Mouse (Mus musculus) hindbrain, embryonic 16.5 days (tissue): ENCODE results near the gene Mcm3ap. TPM values are rescaled to one million over a fixed set of nuclear protein-coding genes. Genes with fewer than 3 reads are reported as not detected.
A peak's percentile ranks its signal among the peaks of the same experiment; 100 is the strongest.

Experiments used
- ATAC-seq: fragments of 200-750 bp; cut with Nextera tagmentation; 2 replicates; pipeline ENCODE4 v1.8.0; 2017; ENCODE audit warnings: moderate TSS enrichment, moderate library complexity
- H3K27ac ChIP-seq: fragments of 300-500 bp; sonication (generic); 2 replicates; pipeline ENCODE4 v1.5.1; 2014; ENCODE audit warnings: low read depth, mild to moderate bottlenecking, control low read depth, low read length, moderate library complexity
- H3K27me3 ChIP-seq: fragments of 300-500 bp; sonication (generic); replicated peaks from 2 replicates; pipeline ENCODE4 v1.6.1; 2014; ENCODE audit warnings: low read length; ENCODE audit not compliant: control insufficient read depth, insufficient read depth
- H3K36me3 ChIP-seq: fragments of 300-500 bp; sonication (generic); 2 replicates; pipeline ENCODE4 v1.6.1; 2014; ENCODE audit warnings: mild to moderate bottlenecking, low read length, moderate library complexity, mixed read lengths; ENCODE audit not compliant: control insufficient read depth, insufficient read depth
- H3K4me1 ChIP-seq: fragments of 300-500 bp; sonication (generic); 2 replicates; pipeline ENCODE4 v1.6.1; 2014; ENCODE audit warnings: low read depth, low read length; ENCODE audit not compliant: control insufficient read depth, insufficient read depth
- H3K4me2 ChIP-seq: fragments of 300-500 bp; sonication (generic); 2 replicates; pipeline ENCODE4 v1.6.1; 2014; ENCODE audit warnings: mild to moderate bottlenecking, low read length, control low read depth, moderate library complexity
- H3K4me3 ChIP-seq: fragments of 300-500 bp; sonication (generic); 2 replicates; pipeline ENCODE4 v1.5.1; 2014; ENCODE audit warnings: mild to moderate bottlenecking, low read length, control low read depth, moderate library complexity
- H3K9ac ChIP-seq: fragments of 300-500 bp; sonication (generic); 2 replicates; pipeline ENCODE4 v1.6.1; 2014; ENCODE audit warnings: low read depth, mild to moderate bottlenecking, control low read depth, low read length, moderate library complexity
- H3K9me3 ChIP-seq: fragments of 300-500 bp; sonication (generic); 2 replicates; pipeline ENCODE4 v1.6.1; 2014; ENCODE audit warnings: mild to moderate bottlenecking, low read length, moderate library complexity; ENCODE audit not compliant: control insufficient read depth
- WGBS: fragments of 180-500 bp; shearing (Covaris S2); extraction: QIAGEN DNeasy Blood & Tissue Kit; methylation state at CpG from one replicate; pipeline ENCODE4 v1.1.7; 2014; 5-methylcytosine and 5-hydroxymethylcytosine counted together
- polyA plus RNA-seq: library from polyadenylated mRNA; unstranded; fragments of >200 nt; fragmentation: Nextera tagmentation; extraction: Ambion mirVana; gene quantifications from 2 replicates; pipeline ENCODE4 v1.2.1, GENCODE M21; 2015

Mcm3ap gene
- polyA plus RNA-seq, result 43.8 and 57.2 TPM in 2 replicates

DNA sequence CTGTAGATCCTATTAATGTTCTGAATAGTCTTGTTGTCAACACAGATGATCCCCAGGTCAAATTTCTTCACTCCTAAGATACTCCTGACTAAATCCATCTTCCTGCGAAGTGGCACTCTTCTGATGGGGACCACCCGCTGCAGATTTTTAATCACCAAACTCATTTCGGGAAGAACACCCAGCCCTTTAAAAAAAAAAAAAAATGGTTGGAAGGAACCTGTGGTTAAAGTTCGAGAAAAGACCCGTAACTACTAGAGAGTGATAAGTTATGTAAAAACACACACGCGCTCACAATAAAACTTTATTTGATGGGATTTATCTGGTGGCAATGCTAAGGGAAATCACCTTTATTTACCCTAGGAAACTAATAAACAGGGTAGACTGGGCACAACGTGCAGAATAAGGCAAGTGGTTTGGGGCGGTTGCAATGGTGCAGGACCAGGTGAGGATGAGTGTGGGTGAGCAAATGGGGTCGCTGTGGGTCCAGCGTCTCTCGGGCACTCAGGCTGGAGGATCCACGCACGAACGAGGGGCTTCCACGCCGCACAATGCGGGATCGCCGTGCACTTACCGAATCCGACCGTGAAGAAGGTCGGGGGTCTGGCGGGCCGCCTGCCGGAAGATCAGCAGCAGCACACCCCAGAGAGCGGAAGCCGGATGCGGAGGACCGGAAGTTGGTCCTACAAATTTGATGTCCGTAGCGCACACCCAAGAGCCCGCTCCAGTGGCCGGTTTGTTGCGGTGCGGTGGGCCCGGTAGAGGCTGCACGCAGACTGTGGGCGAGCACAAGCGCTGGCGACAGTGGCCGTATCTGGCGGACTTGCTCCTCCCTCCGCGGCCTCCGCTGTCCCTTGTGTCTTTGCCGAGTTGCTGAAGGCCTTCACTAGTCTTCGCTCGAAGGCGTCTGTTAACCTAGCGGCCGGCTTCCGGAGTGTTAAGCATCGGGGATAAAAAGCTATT, at the start of gene Mcm3ap, which contains the start of gene Ybey:
Gene Mcm3ap (plus strand): TSS at position 725 of the 960 bp plus-strand sequence.
Gene Ybey (minus strand): TSS at position 912 of the 960 bp plus-strand sequence.
- WGBS, result 2% methylated on average over 55 of the region's 55 CpGs
- H3K27ac ChIP-seq, result peak within 1 kb of the TSS; percentile 76
- H3K4me2 ChIP-seq, result peak within 1 kb of the TSS; percentile 71
- H3K27me3 ChIP-seq, result no peaks in the 10 kb centered on the region
- H3K4me3 ChIP-seq, result peak within 1 kb of the TSS; percentile 52
- ATAC-seq, result peak; percentile 99
- peak within 1 kb of the TSS; percentile 69 for H3K9ac ChIP-seq
- no peaks in the 10 kb centered on the region for H3K9me3 ChIP-seq
- H3K4me1 ChIP-seq, result peaks cover 11% of the 10 kb centered on the region
- H3K36me3 ChIP-seq, result peaks cover 11% of the 10 kb centered on the region

DNA sequence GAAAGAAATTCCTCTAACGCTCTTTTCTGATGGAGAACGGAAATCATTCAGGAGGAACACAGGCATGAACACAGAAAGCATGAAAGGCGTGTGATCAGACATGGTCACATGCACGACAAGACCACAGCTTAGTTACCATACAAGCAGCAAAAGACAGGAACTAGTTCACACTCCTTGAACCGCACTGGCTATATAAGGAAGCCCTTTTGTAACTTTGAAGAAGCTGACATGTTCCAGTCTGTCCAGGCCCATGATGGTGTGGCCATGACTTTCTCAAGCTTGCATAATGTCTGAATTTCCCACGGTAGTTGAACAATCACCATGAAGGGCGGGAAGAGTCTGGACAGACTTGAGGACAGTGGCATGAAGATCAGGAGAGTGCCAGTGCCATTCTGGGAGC, 43.1 kb upstream of the Mcm3ap start:
- H3K4me1 ChIP-seq, result no peaks in the 10 kb centered on the region
- 96% methylated on average over 7 of the region's 7 CpGs for WGBS
- H3K9me3 ChIP-seq, result no peaks in the 10 kb centered on the region
- no peak overlapping the region for H3K27ac ChIP-seq
- H3K4me2 ChIP-seq, result no peak overlapping the region
- no peak overlapping the region for H3K9ac ChIP-seq
- H3K27me3 ChIP-seq, result no peaks in the 10 kb centered on the region
- ATAC-seq, result no peak
- peaks cover 36% of the 10 kb centered on the region for H3K36me3 ChIP-seq
- no peak overlapping the region for H3K4me3 ChIP-seq

DNA sequence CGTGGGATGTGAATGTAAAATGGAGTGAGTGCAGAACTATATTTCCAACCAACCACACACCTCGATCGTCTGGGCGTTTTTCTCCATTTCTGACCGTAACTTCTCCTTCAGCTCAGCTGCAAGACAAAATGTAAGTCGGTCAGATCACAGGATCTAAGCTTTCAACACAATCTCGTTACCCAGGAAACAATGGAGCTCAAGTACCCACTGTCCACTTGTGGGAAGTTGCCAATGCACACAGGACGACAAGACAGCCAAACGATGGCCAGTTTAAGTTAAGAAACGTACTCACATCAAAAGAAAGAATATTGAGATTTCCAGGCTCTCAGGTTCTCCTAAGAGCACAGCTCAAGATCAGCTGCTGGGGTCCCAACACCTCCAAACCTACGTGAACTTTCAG, 34.8 kb upstream of the Mcm3ap start:
- Histone ChIP-seq H3K27ac (no peak overlapping the region), H3K4me3 (no peak overlapping the region), H3K27me3 (no peaks in the 10 kb centered on the region), H3K9ac (no peak overlapping the region), H3K4me1 (no peaks in the 10 kb centered on the region), H3K4me2 (no peak overlapping the region), H3K9me3 (no peaks in the 10 kb centered on the region), H3K36me3 (peaks cover 37% of the 10 kb centered on the region)
- WGBS, result 95% methylated on average over 11 of the region's 11 CpGs
- ATAC-seq, result no peak

DNA sequence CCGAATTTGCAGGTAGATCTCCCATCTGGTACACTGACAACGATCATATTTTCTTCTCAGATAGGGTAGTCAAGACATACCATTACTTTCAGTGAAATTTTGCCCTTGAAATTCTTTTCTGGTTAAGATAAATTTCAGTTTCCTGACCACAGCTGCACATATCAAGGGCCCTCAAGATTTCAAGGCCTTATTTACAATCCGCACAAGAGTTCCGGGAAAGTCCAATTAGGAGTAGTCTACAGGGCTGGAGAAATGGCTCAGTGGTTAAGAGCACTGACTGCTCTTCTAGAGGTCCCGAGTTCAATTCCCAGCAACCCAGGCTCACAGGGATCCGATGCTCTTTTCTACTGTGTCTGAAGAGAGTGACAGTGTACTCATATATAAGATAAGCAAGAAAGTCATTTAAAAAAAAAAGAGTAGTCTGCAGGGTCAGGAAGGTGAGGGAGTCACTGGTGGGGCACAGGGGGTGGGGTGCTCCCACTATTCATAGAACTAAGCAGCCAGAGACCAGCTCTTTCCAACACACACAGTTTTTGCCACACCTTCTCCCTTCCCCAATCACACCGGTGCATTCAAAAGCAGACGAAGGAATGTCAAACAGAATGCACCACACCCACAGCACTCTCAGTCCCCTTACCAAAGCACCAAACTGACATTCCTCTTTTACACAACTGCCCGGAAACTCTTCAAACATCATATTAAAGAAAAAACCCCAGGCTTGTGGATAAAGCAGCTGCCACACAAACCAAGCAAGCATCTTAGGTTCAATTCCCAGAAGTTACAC, 29.4 kb upstream of the Mcm3ap start:
- Histone ChIP-seq H3K4me1 (peaks cover 13% of the 10 kb centered on the region), H3K27me3 (no peaks in the 10 kb centered on the region), H3K36me3 (peaks cover 17% of the 10 kb centered on the region), H3K9me3 (no peaks in the 10 kb centered on the region), H3K4me2 (no peak overlapping the region), H3K4me3 (no peak overlapping the region), H3K9ac (no peak overlapping the region), H3K27ac (no peak overlapping the region)
- 97% methylated on average over 9 of the region's 9 CpGs for WGBS
- no peak for ATAC-seq

DNA sequence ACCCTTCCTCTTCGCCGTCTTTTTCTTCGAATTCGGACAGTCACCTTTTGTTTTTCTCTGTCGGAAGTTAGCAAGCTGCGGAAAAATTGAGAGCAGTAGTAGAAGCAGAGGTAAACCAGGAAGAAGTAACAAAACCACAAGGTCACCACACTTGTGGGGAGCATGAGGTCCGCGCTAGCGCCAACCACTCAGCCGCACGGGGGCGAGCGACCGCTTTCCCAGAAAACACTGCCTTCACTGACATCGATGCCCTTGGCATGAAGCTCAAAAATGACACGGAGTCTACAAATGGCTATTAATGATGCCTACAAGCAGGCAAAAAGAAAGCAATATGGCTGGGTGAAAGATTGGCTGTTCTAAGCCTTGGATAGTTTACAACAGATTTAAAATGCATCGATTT, 28.4 kb upstream of the Mcm3ap start, which contains the start of gene AC141477.1:
Gene AC141477.1 (minus strand): TSS at position 164 of the 400 bp plus-strand sequence.
- no peak within 1 kb of the TSS for H3K4me2 ChIP-seq
- no peak within 1 kb of the TSS for H3K27ac ChIP-seq
- peaks cover 13% of the 10 kb centered on the region for H3K4me1 ChIP-seq
- no peak within 1 kb of the TSS for H3K9ac ChIP-seq
- H3K4me3 ChIP-seq, result no peak within 1 kb of the TSS
- no peaks in the 10 kb centered on the region for H3K27me3 ChIP-seq
- ATAC-seq, result no peak
- H3K36me3 ChIP-seq, result peaks cover 17% of the 10 kb centered on the region
- WGBS, result 95% methylated on average over 17 of the region's 17 CpGs
- no peaks in the 10 kb centered on the region for H3K9me3 ChIP-seq

DNA sequence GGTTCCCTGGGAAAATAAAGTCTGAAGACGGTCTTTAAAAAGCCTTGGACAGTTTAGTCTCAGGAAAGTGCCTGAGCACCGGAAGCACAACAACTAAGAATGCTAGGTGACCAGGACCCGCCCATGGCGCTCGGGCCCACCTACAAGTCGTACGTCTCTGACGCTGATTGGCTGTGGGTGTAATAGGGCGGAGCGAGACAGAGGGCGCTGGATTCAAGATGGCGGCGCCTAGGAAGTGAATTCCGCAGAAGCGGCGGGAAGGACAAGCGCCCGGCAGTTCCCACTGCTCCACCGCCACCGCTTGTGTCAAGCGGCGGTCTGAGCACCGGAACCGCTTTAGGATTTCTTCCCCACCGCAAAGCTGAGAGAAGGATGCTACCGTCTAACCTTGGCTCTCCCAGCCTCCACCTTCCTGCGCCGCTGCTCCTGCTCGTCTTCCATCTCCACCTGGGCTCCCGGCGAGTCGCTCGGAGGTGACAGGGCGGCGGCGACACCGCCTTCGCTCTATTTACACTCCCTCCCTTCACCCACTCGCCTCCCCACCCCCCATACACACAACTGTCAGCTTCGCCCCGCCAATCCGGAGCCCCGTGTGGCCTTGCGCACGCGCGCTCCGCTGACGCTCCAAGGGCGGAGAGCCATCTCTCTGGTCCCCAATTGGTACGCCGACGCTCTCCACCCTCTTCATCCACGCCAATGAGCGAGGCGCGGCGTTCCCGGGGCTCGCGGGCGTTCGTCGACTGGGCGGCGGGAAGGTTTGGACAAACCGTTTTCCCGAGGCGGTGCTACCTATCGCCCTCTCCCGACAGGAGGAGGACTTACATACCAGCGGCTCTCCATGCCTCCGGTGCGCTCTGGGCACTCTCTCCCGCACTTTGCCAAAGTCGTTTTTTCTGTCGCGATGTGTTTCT, 26.3 kb upstream of the Mcm3ap start, which contains the start of gene Pcnt:
Gene Pcnt (minus strand): TSS at position 609 of the 911 bp plus-strand sequence.
- whole genome bisulfite sequencing, result under 1% methylated on average over 75 of the region's 78 CpGs
- Histone ChIP-seq H3K27ac (peak within 1 kb of the TSS; percentile 92), H3K9me3 (no peaks in the 10 kb centered on the region), H3K27me3 (no peaks in the 10 kb centered on the region), H3K4me3 (peak within 1 kb of the TSS; percentile 99), H3K4me1 (peaks cover 13% of the 10 kb centered on the region), H3K9ac (peak within 1 kb of the TSS; percentile 74), H3K4me2 (peak within 1 kb of the TSS; percentile 61), H3K36me3 (peaks cover 4% of the 10 kb centered on the region)
- peak; percentile 99 for ATAC-seq

DNA sequence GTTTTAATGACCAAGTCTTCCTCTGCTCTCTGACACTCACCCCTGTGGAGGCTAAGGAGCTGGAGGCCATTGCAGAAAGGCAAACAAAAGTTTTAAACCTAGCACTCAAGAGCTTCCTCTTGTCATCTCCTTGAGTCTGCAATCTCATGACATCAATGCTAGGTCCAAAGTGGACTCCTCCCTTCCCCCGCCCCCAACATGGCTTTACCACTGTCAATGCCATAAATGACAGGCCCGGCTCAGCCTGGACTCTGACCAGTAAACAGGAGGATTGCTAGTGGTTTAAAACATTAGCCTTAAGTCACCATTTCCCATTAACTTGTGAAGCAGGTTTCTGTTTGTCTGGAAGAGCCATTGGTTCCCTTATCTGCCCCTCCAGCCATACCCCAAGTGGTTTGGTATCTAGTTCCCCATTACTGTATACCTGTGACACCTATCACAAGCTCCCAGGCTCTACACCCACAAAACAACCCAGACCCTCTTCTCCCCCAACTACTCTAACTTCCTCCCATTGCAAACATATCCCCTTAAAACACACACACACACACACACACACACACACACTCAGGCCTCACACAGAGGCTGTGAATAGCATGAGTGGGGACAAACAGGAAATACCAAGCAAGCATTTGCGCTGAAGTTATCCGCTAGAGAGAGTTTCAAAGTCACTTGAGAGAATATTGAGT, 22.6 kb upstream of the Mcm3ap start:
- Histone ChIP-seq H3K27me3 (no peaks in the 10 kb centered on the region; the same call in 1 of the 2 replicates), H3K36me3 (no peaks in the 10 kb centered on the region), H3K9me3 (no peaks in the 10 kb centered on the region), H3K4me1 (peaks cover 13% of the 10 kb centered on the region), H3K4me2 (no peak overlapping the region), H3K9ac (no peak overlapping the region), H3K4me3 (no peak overlapping the region), H3K27ac (no peak overlapping the region)
- 84% methylated on average over 4 of the region's 4 CpGs for WGBS
- ATAC-seq, result no peak
